Mouse (Mus musculus) neural tube, embryonic 14.5 days (tissue): Measurements from ENCODE around the gene Dtx4. TPM values are rescaled to one million over a fixed set of nuclear protein-coding genes. Genes with fewer than 3 reads are reported as not detected.

Source experiments
- ATAC-seq: fragments of 200-750 bp; cut with Nextera tagmentation; 2 replicates; pipeline ENCODE4 v1.8.0; 2017; ENCODE audit warnings: low read depth, mild to moderate bottlenecking, moderate TSS enrichment, moderate library complexity
- H3K27ac ChIP-seq: fragments of 300-500 bp; sonication (generic); 2 replicates; pipeline ENCODE4 v1.5.1; 2014; ENCODE audit warnings: low read depth, mild to moderate bottlenecking, control low read depth, low read length, moderate library complexity, mixed read lengths
- H3K27me3 ChIP-seq: fragments of 300-500 bp; sonication (generic); 2 replicates; pipeline ENCODE4 v1.6.1; 2014; ENCODE audit warnings: low read length; ENCODE audit not compliant: control insufficient read depth, insufficient read depth
- H3K36me3 ChIP-seq: fragments of 300-500 bp; sonication (generic); 2 replicates; pipeline ENCODE4 v1.6.1; 2014; ENCODE audit warnings: low read length, mixed read lengths; ENCODE audit not compliant: control insufficient read depth, insufficient read depth
- H3K4me1 ChIP-seq: fragments of 300-500 bp; sonication (generic); 2 replicates; pipeline ENCODE4 v1.6.1; 2014; ENCODE audit warnings: low read length; ENCODE audit not compliant: control insufficient read depth, insufficient read depth
- H3K4me2 ChIP-seq: fragments of 300-500 bp; sonication (generic); 2 replicates; pipeline ENCODE4 v1.6.1; 2014; ENCODE audit warnings: mild to moderate bottlenecking, low read depth, low read length, control low read depth
- H3K4me3 ChIP-seq: fragments of 300-500 bp; sonication (generic); 2 replicates; pipeline ENCODE4 v1.5.1; 2014; ENCODE audit warnings: low read depth, low read length, control low read depth, mixed read lengths
- H3K9ac ChIP-seq: fragments of 300-500 bp; sonication (generic); replicated peaks from 2 replicates; pipeline ENCODE4 v1.6.1; 2014; ENCODE audit warnings: low read depth, mild to moderate bottlenecking, control low read depth, low read length, mixed read lengths
- H3K9me3 ChIP-seq: fragments of 300-500 bp; sonication (generic); 2 replicates; pipeline ENCODE4 v1.6.1; 2016; ENCODE audit warnings: low read length; ENCODE audit not compliant: control insufficient read depth
- WGBS: fragments of 180-500 bp; shearing (Covaris S2); extraction: QIAGEN DNeasy Blood & Tissue Kit; methylation state at CpG from one replicate; pipeline ENCODE4 v1.1.7; 2014; 5-methylcytosine and 5-hydroxymethylcytosine counted together
- polyA plus RNA-seq: library from polyadenylated mRNA; unstranded; fragments of >200 nt; fragmentation: Nextera tagmentation; extraction: Ambion mirVana; gene quantifications from 2 replicates; pipeline ENCODE4 v1.2.1, GENCODE M21; 2014

Gene Dtx4
- polyA plus RNA-seq, 1 experiment from 2014 or later, result 37.7 TPM

GRCm38 (mm10) chr19:12478369-12478768, 22.9 kb downstream of the Dtx4 start:
- no peak for ATAC-seq
- H3K9ac ChIP-seq, result no peak overlapping the region
- H3K9me3 ChIP-seq, result no peaks in the 10 kb centered on the region
- H3K4me3 ChIP-seq, result no peak overlapping the region
- no peak overlapping the region for H3K27ac ChIP-seq
- H3K4me1 ChIP-seq, result 0 out of 2 replicates have a peak, but pooled peaks cover 3% of the 10 kb centered on the region
- 86% methylated on average over 6 of the region's 6 CpGs for WGBS
- no peak overlapping the region for H3K4me2 ChIP-seq
- no peaks in the 10 kb centered on the region for H3K27me3 ChIP-seq
- peaks cover 46% of the 10 kb centered on the region for H3K36me3 ChIP-seq

- H3K36me3 ChIP-seq, result peaks cover 42% of the 10 kb centered on the region
- no peaks in the 10 kb centered on the region for H3K9me3 ChIP-seq
- 0 out of 2 replicates have a peak, but pooled peaks cover 3% of the 10 kb centered on the region for H3K4me1 ChIP-seq
- no peak for ATAC-seq
- WGBS, result 58% methylated on average over 5 of the region's 5 CpGs
- H3K4me2 ChIP-seq, result no peak overlapping the region
- no peaks in the 10 kb centered on the region for H3K27me3 ChIP-seq
- no peak overlapping the region for H3K9ac ChIP-seq
- H3K27ac ChIP-seq, result no peak overlapping the region; the same call in 1 of the 2 replicates
- H3K4me3 ChIP-seq, result no peak overlapping the region
Measured at GRCm38 (mm10) chr19:12476721-12477270, 24.5 kb downstream of the Dtx4 start.

GRCm38 (mm10) chr19:12475380-12476250, 25.6 kb downstream of the Dtx4 start:
- Histone ChIP-seq H3K9me3 (no peaks in the 10 kb centered on the region), H3K27ac (peak overlapping the region; percentile 70), H3K36me3 (peaks cover 36% of the 10 kb centered on the region), H3K4me1 (0 out of 2 replicates have a peak, but pooled peaks cover 3% of the 10 kb centered on the region), H3K4me2 (no peak overlapping the region), H3K4me3 (no peak overlapping the region), H3K9ac (no peak overlapping the region), H3K27me3 (no peaks in the 10 kb centered on the region)
- peak; percentile 95 for ATAC-seq
- WGBS, result 57% methylated on average over 15 of the region's 15 CpGs

DNA sequence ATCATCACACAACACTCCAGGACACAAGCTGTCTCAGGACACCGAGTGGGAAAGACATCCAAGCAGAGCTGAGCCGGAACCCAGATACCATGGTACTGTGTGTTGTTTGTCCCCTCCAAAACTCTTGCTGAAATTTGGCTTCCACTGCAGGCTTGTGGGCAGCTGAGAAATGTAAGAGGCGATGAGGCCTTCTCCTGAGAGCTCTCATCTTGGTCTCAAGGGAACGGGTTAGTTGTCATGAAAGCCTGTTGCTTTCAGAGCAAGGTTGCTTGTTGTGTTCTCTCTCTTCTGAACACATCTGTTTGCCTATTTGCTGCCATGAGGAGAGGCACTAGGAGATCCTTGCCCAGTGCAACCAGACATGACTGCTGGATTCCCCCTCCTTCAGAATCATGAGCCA, 27.3 kb downstream of the Dtx4 start:
- no peak overlapping the region for H3K4me3 ChIP-seq
- H3K4me1 ChIP-seq, result 0 out of 2 replicates have a peak, but pooled peaks cover 3% of the 10 kb centered on the region
- H3K4me2 ChIP-seq, result no peak overlapping the region
- H3K9ac ChIP-seq, result no peak overlapping the region
- no peak overlapping the region for H3K27ac ChIP-seq
- H3K27me3 ChIP-seq, result no peaks in the 10 kb centered on the region
- ATAC-seq, result no peak
- WGBS, result 94% methylated on average over 4 of the region's 4 CpGs
- H3K36me3 ChIP-seq, result peaks cover 22% of the 10 kb centered on the region
- H3K9me3 ChIP-seq, result no peaks in the 10 kb centered on the region

- Histone ChIP-seq H3K9me3 (no peaks in the 10 kb centered on the region), H3K4me1 (0 out of 2 replicates have a peak, but pooled peaks cover 3% of the 10 kb centered on the region), H3K27ac (no peak overlapping the region), H3K4me2 (no peak overlapping the region), H3K4me3 (no peak overlapping the region), H3K9ac (no peak overlapping the region), H3K36me3 (peaks cover 22% of the 10 kb centered on the region), H3K27me3 (no peaks in the 10 kb centered on the region)
- 80% methylated on average over 4 of the region's 4 CpGs for WGBS
- no peak for ATAC-seq
Measured at GRCm38 (mm10) chr19:12473201-12473641, 28.0 kb downstream of the Dtx4 start.

DNA sequence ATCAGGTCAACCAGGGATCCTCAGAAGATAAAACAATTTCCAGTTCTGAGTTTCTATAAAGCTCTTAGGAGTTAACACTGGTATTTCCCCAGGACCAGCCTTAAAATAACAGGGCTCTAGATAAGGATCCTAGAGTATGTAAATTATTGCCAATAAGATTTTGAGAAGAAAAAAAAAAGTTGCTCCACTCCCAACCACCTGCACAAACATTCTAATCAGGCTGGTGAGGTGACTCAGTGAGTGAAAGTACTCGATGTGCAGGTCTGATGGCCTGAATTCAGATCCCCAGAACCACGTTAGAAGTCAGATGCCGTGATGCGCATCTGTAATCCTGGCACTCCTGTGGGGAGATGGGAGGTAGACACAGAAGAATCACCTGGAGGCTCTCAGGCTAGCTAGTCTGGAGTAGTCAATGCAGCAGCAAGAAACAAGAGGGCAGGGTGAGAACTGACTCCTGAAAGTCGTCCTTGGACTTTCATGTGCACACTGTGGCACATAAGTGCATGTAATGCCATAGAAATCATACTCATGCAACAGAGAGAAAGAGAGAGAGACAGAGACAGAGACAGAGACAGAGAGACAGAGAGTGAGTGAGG, 28.8 kb downstream of the Dtx4 start:
- ATAC-seq, result no peak
- Histone ChIP-seq H3K36me3 (peaks cover 24% of the 10 kb centered on the region), H3K27ac (no peak overlapping the region), H3K27me3 (no peaks in the 10 kb centered on the region), H3K4me1 (0 out of 2 replicates have a peak, but pooled peaks cover 3% of the 10 kb centered on the region), H3K4me2 (no peak overlapping the region), H3K9ac (no peak overlapping the region), H3K4me3 (no peak overlapping the region), H3K9me3 (no peaks in the 10 kb centered on the region)
- WGBS, result 89% methylated on average over 5 of the region's 5 CpGs

- Histone ChIP-seq H3K4me2 (no peak overlapping the region), H3K36me3 (peaks cover 24% of the 10 kb centered on the region), H3K9me3 (no peaks in the 10 kb centered on the region), H3K4me3 (no peak overlapping the region), H3K4me1 (0 out of 2 replicates have a peak, but pooled peaks cover 3% of the 10 kb centered on the region), H3K27ac (no peak overlapping the region), H3K9ac (no peak overlapping the region), H3K27me3 (no peaks in the 10 kb centered on the region)
- ATAC-seq, result no peak
- WGBS, result 70% methylated on average over 3 of the region's 3 CpGs
Measured at GRCm38 (mm10) chr19:12471866-12472265, 29.4 kb downstream of the Dtx4 start.

DNA sequence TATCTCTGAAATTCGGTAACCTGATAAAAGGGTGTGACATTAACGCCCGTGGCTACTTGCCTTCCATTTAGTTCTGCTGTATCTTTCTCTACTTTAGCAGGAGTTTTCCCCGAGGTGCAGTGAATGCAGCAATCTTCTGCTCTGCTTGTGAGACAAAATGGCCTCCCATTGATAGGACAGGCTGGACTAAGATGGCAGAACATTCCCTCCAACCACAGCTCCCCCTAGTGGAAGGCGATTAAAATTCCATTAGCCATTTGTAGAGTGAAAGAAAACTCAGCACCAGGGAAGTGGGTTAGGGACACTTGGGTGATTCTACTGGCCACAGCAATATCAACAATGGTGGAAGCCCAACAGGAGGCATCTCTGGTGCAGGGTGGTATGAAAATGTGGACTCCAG, 33.8 kb downstream of the Dtx4 start:
- 81% methylated on average over 5 of the region's 5 CpGs for WGBS

GRCm38 (mm10) chr19:12466204-12466603, 35.0 kb downstream of the Dtx4 start:
- Histone ChIP-seq H3K27me3 (no peaks in the 10 kb centered on the region), H3K27ac (no peak overlapping the region), H3K4me2 (no peak overlapping the region), H3K9ac (no peak overlapping the region), H3K4me3 (no peak overlapping the region), H3K9me3 (no peaks in the 10 kb centered on the region), H3K4me1 (no peaks in the 10 kb centered on the region), H3K36me3 (peaks cover 13% of the 10 kb centered on the region)
- 33% methylated on average over 7 of the region's 7 CpGs for WGBS
- ATAC-seq, result peak; percentile 60; the same call in 1 of the 2 replicates

More for the DNA sequence above, 33.8 kb downstream of the Dtx4 start:
- no peak for ATAC-seq
- Histone ChIP-seq H3K4me3 (no peak overlapping the region), H3K4me2 (no peak overlapping the region), H3K27me3 (no peaks in the 10 kb centered on the region), H3K27ac (no peak overlapping the region), H3K36me3 (peaks cover 14% of the 10 kb centered on the region), H3K4me1 (no peaks in the 10 kb centered on the region), H3K9me3 (no peaks in the 10 kb centered on the region), H3K9ac (no peak overlapping the region)
